Mouse (Mus musculus) MEL (cell line): Measurements from ENCODE around the gene Nrtn. TPM values are rescaled to one million over a fixed set of nuclear protein-coding genes. Genes with fewer than 3 reads are reported as not detected.

Source experiments
- DNase-seq: peaks from one replicate; pipeline ENCODE4 v3.0.0; 2011; ENCODE audit warnings: low read depth, low spot score
- H3K27ac ChIP-seq: 2 replicates; pipeline ENCODE4 v1.5.1; 2012; ENCODE audit warnings: low read depth, mild to moderate bottlenecking, control low read depth, low read length, moderate library complexity; ENCODE audit not compliant: control insufficient read depth
- H3K27me3 ChIP-seq, 2 experiments: fragments of 150-350 bp in 1 of 2; sonication (generic) in 1 of 2; 2 replicates each; pipeline ENCODE4 v1.6.1; 2012; ENCODE audit warnings: low read length in 2 of 2, mild to moderate bottlenecking in 2 of 2, improper control_type of control experiment in 1 of 2, moderate library complexity in 1 of 2; ENCODE audit not compliant: insufficient read depth in 2 of 2, control insufficient read depth in 1 of 2
- H3K36me3 ChIP-seq, 2 experiments: 2 replicates each; pipeline ENCODE4 v1.6.1; 2012 to 2014; ENCODE audit warnings: low read length in 2 of 2, improper control_type of control experiment in 1 of 2, inconsistent platforms in 1 of 2, mild to moderate bottlenecking in 1 of 2; ENCODE audit not compliant: insufficient read depth in 2 of 2, control insufficient read depth in 1 of 2
- H3K4me1 ChIP-seq, 2 experiments: fragments of 150-350 bp in 1 of 2; sonication (generic) in 1 of 2; 2 replicates each; pipeline ENCODE4 v1.6.1; 2012; ENCODE audit warnings: low read length in 2 of 2, improper control_type of control experiment in 1 of 2, mild to moderate bottlenecking in 1 of 2; ENCODE audit not compliant: insufficient read depth in 2 of 2, control insufficient read depth in 1 of 2
- H3K4me3 ChIP-seq, 2 experiments: fragments of 150-350 bp in 1 of 2; sonication (generic) in 1 of 2; 2 replicates each; pipeline ENCODE4 v1.5.1; 2012; ENCODE audit warnings: low read depth in 2 of 2, low read length in 2 of 2, mild to moderate bottlenecking in 2 of 2, moderate library complexity in 2 of 2, control low read depth in 1 of 2, improper control_type of control experiment in 1 of 2; ENCODE audit not compliant: control insufficient read depth in 1 of 2, insufficient read depth in 1 of 2
- H3K79me2 ChIP-seq: 2 replicates; pipeline ENCODE4 v1.6.1; 2012; ENCODE audit warnings: mild to moderate bottlenecking, low read length, moderate library complexity; ENCODE audit not compliant: control insufficient read depth, poor library complexity, insufficient read depth
- H3K9ac ChIP-seq: 2 replicates; pipeline ENCODE4 v1.6.1; 2012; ENCODE audit warnings: low read depth, mild to moderate bottlenecking, control low read depth, low read length, moderate library complexity; ENCODE audit not compliant: control insufficient read depth, poor library complexity, severe bottlenecking
- H3K9me3 ChIP-seq: fragments of 150-350 bp; sonication (generic); replicated peaks from 2 replicates; pipeline ENCODE4 v1.6.1; 2012; ENCODE audit warnings: mild to moderate bottlenecking, low read length, improper control_type of control experiment, moderate library complexity; ENCODE audit not compliant: insufficient read depth
- CTCF ChIP-seq, 3 experiments: IDR thresholded peaks in 2 of 3; conservative IDR thresholded peaks in 1 of 3; 2 replicates each; pipeline ENCODE4 v1.5.1; 2011 to 2012; ENCODE audit warnings: low read length in 3 of 3, low read depth in 2 of 3, mild to moderate bottlenecking in 2 of 3, improper control_type of control experiment in 1 of 3, inconsistent platforms in 1 of 3, mixed read lengths in 1 of 3, moderate library complexity in 1 of 3; ENCODE audit not compliant: control insufficient read depth in 1 of 3, insufficient read depth in 1 of 3, poor library complexity in 1 of 3, severe bottlenecking in 1 of 3
- ELF1 ChIP-seq: IDR thresholded peaks from 2 replicates; pipeline ENCODE4 v1.6.1; 2014; ENCODE audit warnings: low read depth, mild to moderate bottlenecking, inconsistent platforms, low read length, improper control_type of control experiment, moderate library complexity
- EP300 ChIP-seq, 2 experiments: IDR thresholded peaks; 2 replicates each; pipeline ENCODE4 v1.6.1; 2011; ENCODE audit warnings: improper control_type of control experiment in 2 of 2, low read length in 2 of 2, low read depth in 1 of 2, mild to moderate bottlenecking in 1 of 2
- JUND ChIP-seq: IDR thresholded peaks from 2 replicates; pipeline ENCODE4 v1.6.1; 2011; ENCODE audit warnings: low read depth, mild to moderate bottlenecking, improper control_type of control experiment, low read length
- MYC ChIP-seq: IDR thresholded peaks from 2 replicates; pipeline ENCODE4 v1.6.1; 2011; ENCODE audit warnings: low read depth, mild to moderate bottlenecking, low read length, improper control_type of control experiment, moderate library complexity
- NELFE ChIP-seq: IDR thresholded peaks from 2 replicates; pipeline ENCODE4 v1.6.1; 2011; ENCODE audit warnings: low read depth, low read length, improper control_type of control experiment
- NRF1 ChIP-seq: IDR thresholded peaks from 2 replicates; pipeline ENCODE4 v1.6.1; 2014; ENCODE audit warnings: low read depth, mild to moderate bottlenecking, inconsistent platforms, low read length, improper control_type of control experiment, moderate library complexity; ENCODE audit not compliant: poor library complexity, insufficient read depth, severe bottlenecking
- POLR2AphosphoS5 ChIP-seq: IDR thresholded peaks from 2 replicates; pipeline ENCODE4 v1.6.1; 2012; ENCODE audit warnings: low read depth, borderline replicate concordance, mild to moderate bottlenecking, inconsistent platforms, low read length, moderate library complexity, mixed read lengths
- RAD21 ChIP-seq: IDR thresholded peaks from 2 replicates; pipeline ENCODE4 v1.6.1; 2011; ENCODE audit warnings: mild to moderate bottlenecking, low read depth, low read length, improper control_type of control experiment
- SIN3A ChIP-seq: IDR thresholded peaks from 2 replicates; pipeline ENCODE4 v1.6.1; 2012; ENCODE audit warnings: low read length, improper control_type of control experiment, inconsistent platforms
- SMC3 ChIP-seq: IDR thresholded peaks from 2 replicates; pipeline ENCODE4 v1.6.1; 2011; ENCODE audit warnings: low read depth, low read length, improper control_type of control experiment
- TBP ChIP-seq: IDR thresholded peaks from 2 replicates; pipeline ENCODE4 v1.8.0; 2011; ENCODE audit warnings: low read depth, low read length, improper control_type of control experiment
- TCF12 ChIP-seq: IDR thresholded peaks from 2 replicates; pipeline ENCODE4 v1.6.1; 2014; ENCODE audit warnings: low read depth, mild to moderate bottlenecking, inconsistent platforms, low read length, improper control_type of control experiment, moderate library complexity
- USF2 ChIP-seq, 2 experiments: IDR thresholded peaks; 2 replicates each; pipeline ENCODE4 v1.6.1; 2011 to 2012; ENCODE audit warnings: improper control_type of control experiment in 2 of 2, low read length in 2 of 2, borderline replicate concordance in 1 of 2, inconsistent platforms in 1 of 2, low read depth in 1 of 2, mild to moderate bottlenecking in 1 of 2; ENCODE audit not compliant: insufficient read depth in 1 of 2
- ZNF384 ChIP-seq: IDR thresholded peaks from 2 replicates; pipeline ENCODE4 v1.6.1; 2012; ENCODE audit warnings: low read depth, mild to moderate bottlenecking, inconsistent platforms, low read length, improper control_type of control experiment
- polyA plus RNA-seq, 2 experiments: library from polyadenylated mRNA; stranded (reverse) in 1 of 2; unstranded in 1 of 2; fragments of >175 nt in 1 of 2; fragments of >200 nt in 1 of 2; gene quantifications; 2 replicates each; pipeline versions ENCODE4 v1.2.1 to v1.2.4; 2012; ENCODE audit warnings: low replicate concordance in 2 of 2, low read depth in 1 of 2; ENCODE audit not compliant: insufficient read length in 2 of 2, insufficient read depth in 1 of 2, missing spikeins in 1 of 2
- total RNA-seq: library from RNA; depleted of rRNA; stranded (reverse); fragments of 300-350 nt; gene quantifications from 2 replicates; pipeline ENCODE4 v1.2.3, GENCODE M21; 2012

Gene Nrtn
- total and polyA plus RNA-seq, 3 experiments: 10.9 to 11.8 TPM; not detected in 1

DNA sequence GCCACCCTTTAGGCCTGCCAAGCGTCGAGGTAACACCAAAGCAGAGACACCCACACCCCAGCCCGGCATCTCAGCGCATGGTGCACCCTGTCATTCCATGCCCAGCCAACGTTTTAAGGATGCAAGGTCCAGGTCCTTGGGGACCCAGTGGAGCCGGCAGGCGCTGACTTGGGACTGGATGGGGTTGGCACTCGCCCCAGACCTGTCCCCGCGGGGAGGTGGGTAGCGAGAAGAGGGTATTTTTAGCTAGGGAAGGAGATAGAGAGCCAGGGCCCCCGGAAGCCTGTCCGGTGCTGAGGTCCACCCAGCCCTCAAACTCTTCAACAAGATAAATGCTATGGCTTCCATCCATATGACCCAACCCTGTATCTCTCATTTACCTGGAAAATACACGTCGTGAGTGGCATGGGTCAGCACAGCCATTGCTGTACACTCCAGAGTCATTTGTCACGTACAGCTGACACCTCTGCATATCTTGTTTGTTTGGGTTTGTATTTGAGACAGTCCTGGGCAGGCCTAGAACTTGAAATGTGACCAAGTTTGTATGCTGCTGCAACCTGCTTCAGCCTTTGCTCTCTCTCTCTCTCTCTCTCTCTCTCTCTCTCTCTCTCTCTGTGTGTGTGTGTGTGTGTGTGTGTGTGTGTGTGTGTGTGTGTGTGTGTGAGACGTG lies 17.1 kb downstream of the Nrtn start:
- Histone ChIP-seq H3K27ac (no peak overlapping the region), H3K27me3 (no peaks in the 10 kb centered on the region), H3K79me2 (no peaks in the 10 kb centered on the region), H3K36me3 (no peaks in the 10 kb centered on the region), H3K9ac (no peak overlapping the region), H3K9me3 (no peaks in the 10 kb centered on the region), H3K4me1 (no peaks in the 10 kb centered on the region), H3K4me3 (no peak overlapping the region)
- no peak for DNase-seq
- no peak for TF ChIP-seq ZNF384
- no peak for TF ChIP-seq TBP
- TF ChIP-seq EP300 (IDR thresholded peaks at IDR 0.05; ENCODE audit: low read depth in 1 of 2, low read length in 2 of 2): no peak
- TF ChIP-seq POLR2AphosphoS5: no peak
- TF ChIP-seq SMC3: no peak
- TF ChIP-seq SIN3A: no peak
- TF ChIP-seq RAD21: no peak
- no peak for TF ChIP-seq NRF1
- no peak for TF ChIP-seq CTCF (IDR thresholded peaks at IDR 0.05 in 2 of 3, conservative IDR thresholded peaks at IDR 0.05 in 1 of 3; ENCODE audit: control insufficient read depth in 1 of 3, insufficient read depth in 1 of 3, low read depth in 2 of 3, low read length in 3 of 3, poor library complexity in 1 of 3, severe bottlenecking in 1 of 3)

DNA sequence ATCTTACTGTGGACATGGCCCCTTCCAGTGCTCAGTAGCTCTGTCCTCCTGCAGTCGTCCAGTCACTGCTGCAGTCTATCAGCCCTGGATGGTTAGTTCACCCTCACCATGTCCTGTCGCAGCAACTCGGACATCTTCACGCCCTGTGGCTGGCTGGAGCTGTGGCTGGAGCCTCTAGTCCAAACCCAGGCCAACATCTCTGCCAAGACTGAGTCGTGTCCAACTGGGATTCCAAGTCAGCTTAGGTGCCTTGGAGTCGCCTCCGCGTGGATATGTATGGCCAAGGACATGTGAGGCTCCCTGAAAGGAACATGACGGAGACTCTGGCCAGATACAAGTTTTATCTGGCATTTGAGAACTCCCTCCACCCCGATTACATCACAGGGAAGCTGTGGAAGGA lies 19.1 kb downstream of the Nrtn start:
- no peaks in the 10 kb centered on the region for H3K9me3 ChIP-seq
- H3K4me1 ChIP-seq: no peaks in the 10 kb centered on the region
- no peaks in the 10 kb centered on the region for H3K27me3 ChIP-seq
- no peak overlapping the region for H3K9ac ChIP-seq
- TF ChIP-seq MYC: no peak
- no peak for TF ChIP-seq NELFE
- TF ChIP-seq SMC3: no peak
- no peak for TF ChIP-seq NRF1
- no peak for TF ChIP-seq TCF12
- no peak for TF ChIP-seq USF2 (IDR thresholded peaks at IDR 0.05; ENCODE audit: borderline replicate concordance in 1 of 2, insufficient read depth in 1 of 2, low read depth in 1 of 2, low read length in 2 of 2)
- TF ChIP-seq RAD21: no peak
- TF ChIP-seq ELF1: no peak
- TF ChIP-seq JUND: no peak
- DNase-seq: no peak
- no peaks in the 10 kb centered on the region for H3K79me2 ChIP-seq
- no peaks in the 10 kb centered on the region for H3K36me3 ChIP-seq
- no peak overlapping the region for H3K27ac ChIP-seq
- H3K4me3 ChIP-seq: no peak overlapping the region
